Mouse (Mus musculus): ENCODE data around the gene Pip5kl1. TPM values are rescaled to one million over a fixed set of nuclear protein-coding genes. Genes with fewer than 3 reads are reported as not detected.

The Pip5kl1 gene
- polyA plus RNA-seq, 2 experiments, result 0.43 to 1.9 TPM

DNA sequence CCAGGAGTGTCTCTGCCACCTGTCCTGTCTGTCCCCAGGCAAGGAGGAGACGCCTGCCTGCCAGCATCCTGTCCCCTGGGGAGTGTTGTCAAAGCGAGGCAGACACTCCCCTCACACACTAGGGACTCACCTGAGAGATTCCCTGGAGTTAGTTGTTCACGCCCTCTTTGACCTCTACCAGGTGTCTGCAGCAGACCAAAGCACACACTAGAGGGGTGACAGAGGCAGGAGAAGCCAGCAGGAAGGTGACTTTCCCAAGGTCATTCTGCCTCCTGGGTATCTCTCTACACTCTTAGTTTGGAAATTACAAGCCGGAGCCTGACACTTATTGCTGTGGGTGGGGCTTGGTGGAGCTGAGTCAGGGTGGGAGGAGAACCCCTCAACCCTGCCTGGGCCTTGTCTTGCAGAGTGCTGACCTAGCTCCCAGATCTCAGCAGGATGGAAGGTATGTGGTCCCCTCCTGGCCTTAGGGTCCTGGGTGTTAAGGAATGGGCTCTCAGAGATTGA lies 53.5 kb downstream of the Pip5kl1 start:
- H3K4me3 ChIP-seq (replicated peaks; ENCODE audit: low read length), result no peak overlapping the region
- H3K4me1 ChIP-seq (ENCODE audit: control insufficient read depth, insufficient read depth, low read length), result peaks cover 43% of the 10 kb centered on the region
- DNase-seq (ENCODE audit: low spot score) (no peak), ATAC-seq (ENCODE audit: low FRiP score, low read depth) (no peak)
- 55% methylated on average over 4 of the region's 4 CpGs for WGBS
- no peaks in the 10 kb centered on the region for H3K9me3 ChIP-seq (ENCODE audit: control insufficient read depth, low read length)
- no peak overlapping the region; the same call in 1 of the 2 replicates for H3K4me2 ChIP-seq (replicated peaks; ENCODE audit: low read depth, low read length, severe bottlenecking)
- no peaks in the 10 kb centered on the region for H3K27me3 ChIP-seq (ENCODE audit: control insufficient read depth, insufficient read depth, low read length)
- no peak for TF ChIP-seq POLR2A (IDR thresholded peaks at IDR 0.05; ENCODE audit: borderline replicate concordance, extremely low read depth, insufficient read depth, insufficient read length)
- H3K36me3 ChIP-seq (ENCODE audit: control insufficient read depth, insufficient read depth, low read length), result no peaks in the 10 kb centered on the region
- H3K9ac ChIP-seq (ENCODE audit: low read depth, low read length, severe bottlenecking), result no peak overlapping the region; the same call in 1 of the 2 replicates
- H3K27ac ChIP-seq (replicated peaks; ENCODE audit: low read depth, low read length), result no peak overlapping the region

DNA sequence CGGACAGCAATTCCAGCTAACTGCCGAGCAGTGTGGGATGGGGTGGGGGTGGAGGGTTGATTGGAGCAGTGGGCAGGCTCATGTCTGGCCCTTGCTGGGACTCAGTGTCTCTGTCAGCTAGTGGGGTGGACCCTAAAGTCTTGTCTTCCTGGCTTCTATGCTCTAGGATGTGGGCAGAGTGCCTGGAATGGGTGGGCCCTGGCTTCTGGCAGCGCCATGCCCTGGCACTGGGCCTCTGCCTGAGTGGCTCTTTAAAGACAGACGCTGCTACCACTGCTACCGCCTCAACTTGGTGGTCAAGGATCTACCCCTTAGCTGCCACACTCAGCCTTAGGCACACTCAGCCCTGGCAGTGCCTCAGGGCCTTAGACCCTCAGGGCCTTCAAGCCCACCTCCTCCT lies 54.1 kb downstream of the Pip5kl1 start:
- Histone ChIP-seq H3K9me3 (ENCODE audit: control insufficient read depth, low read length) (no peaks in the 10 kb centered on the region), H3K36me3 (ENCODE audit: control insufficient read depth, insufficient read depth, low read length) (no peaks in the 10 kb centered on the region), H3K4me1 (ENCODE audit: control insufficient read depth, insufficient read depth, low read length) (peaks cover 43% of the 10 kb centered on the region), H3K27ac (replicated peaks; ENCODE audit: low read depth, low read length) (peak overlapping the region; percentile 43), H3K27me3 (ENCODE audit: control insufficient read depth, insufficient read depth, low read length) (no peaks in the 10 kb centered on the region), H3K4me2 (replicated peaks; ENCODE audit: low read depth, low read length, severe bottlenecking) (peak overlapping the region; percentile 26; the same call in 1 of the 2 replicates), H3K4me3 (replicated peaks; ENCODE audit: low read length) (no peak overlapping the region), H3K9ac (ENCODE audit: low read depth, low read length, severe bottlenecking) (no peak overlapping the region; the same call in none of the 2 replicates)
- peak; percentile 51 for DNase-seq (ENCODE audit: low spot score)
- TF ChIP-seq POLR2A (IDR thresholded peaks at IDR 0.05; ENCODE audit: borderline replicate concordance, extremely low read depth, insufficient read depth, insufficient read length), result no peak
- 33% methylated on average over 4 of the region's 5 CpGs for WGBS
- ATAC-seq (ENCODE audit: low FRiP score, low read depth), result no peak

DNA sequence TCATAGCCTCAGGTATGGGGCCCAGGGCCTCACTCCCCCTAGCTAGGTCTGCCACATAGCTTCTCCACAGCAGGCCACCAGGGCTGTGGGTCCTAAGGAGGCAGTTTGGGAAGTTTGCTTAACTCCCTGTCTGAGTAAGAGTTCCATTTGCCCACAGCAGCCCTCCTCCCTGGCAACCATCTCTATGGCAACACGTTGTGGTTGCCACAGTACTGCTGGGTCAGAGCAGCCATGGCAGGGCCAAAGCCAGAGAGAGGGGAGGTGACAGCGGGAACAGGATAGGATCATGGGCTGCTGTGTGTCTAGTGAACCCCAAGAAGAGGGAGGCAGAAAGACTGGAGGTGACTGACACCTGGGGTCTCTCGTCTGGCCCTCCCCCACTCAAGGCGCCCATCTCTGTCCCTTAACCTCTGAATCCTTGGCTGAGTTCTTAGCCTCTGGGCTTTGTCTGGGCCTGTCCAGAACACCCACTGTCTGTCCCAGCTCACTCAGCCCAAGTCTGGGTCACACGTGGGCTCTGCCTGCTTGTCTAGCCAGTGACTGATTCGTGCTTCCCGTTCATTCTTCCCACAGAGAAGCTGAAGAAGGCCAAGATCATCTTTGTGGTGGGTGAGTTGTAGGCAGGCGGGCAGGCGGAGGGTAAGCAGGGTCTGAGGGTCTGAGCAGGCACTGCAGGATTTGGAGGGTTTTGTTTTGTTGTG lies 54.8 kb downstream of the Pip5kl1 start:
- Histone ChIP-seq H3K36me3 (ENCODE audit: control insufficient read depth, insufficient read depth, low read length) (no peaks in the 10 kb centered on the region), H3K4me3 (replicated peaks; ENCODE audit: low read length) (no peak overlapping the region), H3K9me3 (ENCODE audit: control insufficient read depth, low read length) (no peaks in the 10 kb centered on the region), H3K27ac (replicated peaks; ENCODE audit: low read depth, low read length) (peak overlapping the region; percentile 43; the same call in 1 of the 2 replicates), H3K4me1 (ENCODE audit: control insufficient read depth, insufficient read depth, low read length) (peaks cover 43% of the 10 kb centered on the region), H3K9ac (ENCODE audit: low read depth, low read length, severe bottlenecking) (no peak overlapping the region; the same call in none of the 2 replicates), H3K27me3 (ENCODE audit: control insufficient read depth, insufficient read depth, low read length) (no peaks in the 10 kb centered on the region), H3K4me2 (replicated peaks; ENCODE audit: low read depth, low read length, severe bottlenecking) (peak overlapping the region; percentile 26; the same call in 1 of the 2 replicates)
- DNase-seq (ENCODE audit: low spot score) (peak; percentile 55), ATAC-seq (ENCODE audit: low FRiP score, low read depth) (no peak)
- WGBS, result 41% methylated on average over 9 of the region's 9 CpGs
- no peak for TF ChIP-seq POLR2A (IDR thresholded peaks at IDR 0.05; ENCODE audit: borderline replicate concordance, extremely low read depth, insufficient read depth, insufficient read length)

DNA sequence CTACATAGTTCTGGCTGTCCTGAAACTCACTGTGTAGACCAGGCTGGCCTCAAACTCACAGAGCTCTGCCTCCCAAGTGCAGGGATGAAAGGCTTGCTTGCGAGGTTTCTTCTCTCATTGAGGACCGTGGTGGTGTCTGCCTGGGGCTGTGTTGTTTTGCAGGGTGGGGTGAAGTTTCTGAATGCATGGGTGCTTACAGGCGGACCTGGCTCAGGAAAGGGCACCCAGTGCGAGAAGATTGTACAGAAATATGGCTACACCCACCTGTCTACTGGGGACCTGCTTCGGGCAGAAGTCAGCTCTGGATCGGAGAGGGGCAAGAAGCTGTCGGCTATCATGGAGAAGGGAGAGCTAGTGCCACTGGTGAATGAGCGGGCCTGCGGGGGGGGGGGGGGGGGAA lies 55.4 kb downstream of the Pip5kl1 start:
- Histone ChIP-seq H3K27me3 (ENCODE audit: control insufficient read depth, insufficient read depth, low read length) (no peaks in the 10 kb centered on the region), H3K27ac (replicated peaks; ENCODE audit: low read depth, low read length) (no peak overlapping the region)
- no peak for ATAC-seq (ENCODE audit: low FRiP score, low read depth)

DNA sequence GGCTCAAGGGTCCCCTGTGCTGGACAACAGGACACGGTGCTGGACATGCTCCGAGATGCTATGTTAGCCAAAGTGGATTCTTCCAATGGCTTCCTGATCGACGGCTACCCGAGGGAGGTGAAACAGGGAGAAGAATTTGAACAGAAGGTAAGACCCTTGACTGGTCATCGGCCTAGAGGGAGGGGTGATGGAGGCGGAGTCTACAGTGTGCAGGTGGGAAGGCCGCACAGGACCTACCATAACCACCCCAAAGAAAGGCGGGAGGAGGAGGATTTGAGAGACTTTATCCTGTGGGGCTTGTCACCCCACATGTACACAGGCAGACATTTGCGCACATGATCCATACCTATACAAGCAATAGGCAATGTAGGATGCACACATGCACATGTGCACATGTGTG lies 56.4 kb downstream of the Pip5kl1 start:
- H3K27ac ChIP-seq (replicated peaks; ENCODE audit: low read depth, low read length), result no peak overlapping the region
- H3K9ac ChIP-seq (ENCODE audit: low read depth, low read length, severe bottlenecking), result no peak overlapping the region
- no peaks in the 10 kb centered on the region for H3K27me3 ChIP-seq (ENCODE audit: control insufficient read depth, insufficient read depth, low read length)
- no peak overlapping the region for H3K4me2 ChIP-seq (replicated peaks; ENCODE audit: low read depth, low read length, severe bottlenecking)
- DNase-seq (ENCODE audit: low spot score), result no peak
- H3K4me1 ChIP-seq (ENCODE audit: control insufficient read depth, insufficient read depth, low read length), result peaks cover 29% of the 10 kb centered on the region
- H3K36me3 ChIP-seq (ENCODE audit: control insufficient read depth, insufficient read depth, low read length), result no peaks in the 10 kb centered on the region
- TF ChIP-seq POLR2A (IDR thresholded peaks at IDR 0.05; ENCODE audit: borderline replicate concordance, extremely low read depth, insufficient read depth, insufficient read length), result no peak
- ATAC-seq (ENCODE audit: low FRiP score, low read depth), result no peak
- H3K9me3 ChIP-seq (ENCODE audit: control insufficient read depth, low read length), result no peaks in the 10 kb centered on the region
- no peak overlapping the region for H3K4me3 ChIP-seq (replicated peaks; ENCODE audit: low read length)
- 85% methylated on average over 10 of the region's 10 CpGs for WGBS

More for the DNA sequence above, 55.4 kb downstream of the Pip5kl1 start:
- Histone ChIP-seq H3K9me3 (ENCODE audit: control insufficient read depth, low read length) (no peaks in the 10 kb centered on the region), H3K4me2 (replicated peaks; ENCODE audit: low read depth, low read length, severe bottlenecking) (no peak overlapping the region), H3K4me3 (replicated peaks; ENCODE audit: low read length) (no peak overlapping the region), H3K36me3 (ENCODE audit: control insufficient read depth, insufficient read depth, low read length) (no peaks in the 10 kb centered on the region), H3K9ac (ENCODE audit: low read depth, low read length, severe bottlenecking) (no peak overlapping the region), H3K4me1 (ENCODE audit: control insufficient read depth, insufficient read depth, low read length) (peaks cover 39% of the 10 kb centered on the region)
- 76% methylated on average over 8 of the region's 9 CpGs for WGBS
- no peak for TF ChIP-seq POLR2A (IDR thresholded peaks at IDR 0.05; ENCODE audit: borderline replicate concordance, extremely low read depth, insufficient read depth, insufficient read length)
- no peak for DNase-seq (ENCODE audit: low spot score)
